Mouse (Mus musculus) cerebellum, postnatal 4 days (tissue): Measurements from ENCODE around the gene Cideb.

ENCODE experiments used
- DNase-seq, 2 experiments: peaks; one replicate each; pipeline ENCODE4 v3.0.0; 2022; ENCODE audit warnings: low spot score in 2 of 2, mixed read lengths in 1 of 2

Cideb gene

DNA sequence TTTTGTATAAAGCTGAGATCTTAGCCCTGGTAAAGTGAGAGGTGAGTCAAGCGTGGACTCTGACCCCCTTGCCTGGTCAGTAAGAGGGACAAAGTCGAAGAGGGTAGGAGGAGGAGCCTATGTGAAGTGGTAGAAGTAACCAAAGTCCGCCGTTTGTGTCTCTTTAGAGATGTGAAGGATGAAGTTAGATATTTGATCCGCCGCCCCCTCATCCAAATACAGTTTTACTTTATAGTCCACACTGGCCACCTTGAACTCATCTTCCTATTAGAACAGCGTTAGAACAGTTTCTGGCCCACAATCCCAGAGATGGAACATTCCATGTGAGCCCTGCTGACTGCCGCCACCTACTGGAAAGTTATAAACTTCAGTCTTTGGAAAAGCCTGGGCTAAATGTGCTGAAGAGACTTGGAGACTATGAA lies at the start of gene Cideb:
TSS of gene Cideb (minus strand) at position 96 of the 422 bp plus-strand sequence.
- no peak for DNase-seq

DNA sequence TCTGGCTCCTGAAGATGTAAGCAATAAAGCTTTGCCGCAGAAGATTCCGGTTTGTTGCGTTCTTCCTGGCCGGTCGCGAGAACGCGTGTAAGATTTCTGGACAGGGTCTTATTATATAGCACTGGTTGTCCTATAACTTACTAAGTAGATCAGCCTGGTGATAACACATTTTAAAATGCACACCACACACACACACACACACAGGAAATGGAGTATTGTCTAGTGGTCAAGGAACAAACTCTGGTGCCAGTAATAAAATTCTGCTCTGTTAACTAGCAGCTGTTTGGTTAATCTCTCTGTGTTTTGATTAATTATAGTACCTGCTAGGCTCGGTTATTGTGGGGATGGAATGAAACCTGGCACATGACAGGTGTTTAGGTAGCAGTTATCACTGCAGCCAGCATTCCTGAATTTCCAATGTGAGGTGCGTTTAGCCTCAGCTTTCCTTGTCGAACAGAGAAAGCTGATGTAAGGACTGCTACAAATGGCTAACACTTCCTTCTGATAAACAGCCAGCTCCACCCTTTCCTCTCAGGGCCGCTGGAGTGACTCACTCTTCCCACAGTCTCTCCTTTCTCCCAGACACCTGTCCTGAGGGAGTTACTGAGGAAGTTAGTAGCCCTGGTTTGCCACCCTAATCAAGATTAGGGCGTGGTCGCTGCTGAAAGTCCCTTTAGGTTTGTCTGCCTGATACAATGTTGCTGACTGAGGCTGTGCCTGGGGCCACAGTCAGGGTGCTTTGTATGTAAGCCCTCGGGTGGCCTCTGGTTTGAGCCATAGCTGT lies 37.3 kb upstream of the Cideb start:
- no peak for DNase-seq

DNA sequence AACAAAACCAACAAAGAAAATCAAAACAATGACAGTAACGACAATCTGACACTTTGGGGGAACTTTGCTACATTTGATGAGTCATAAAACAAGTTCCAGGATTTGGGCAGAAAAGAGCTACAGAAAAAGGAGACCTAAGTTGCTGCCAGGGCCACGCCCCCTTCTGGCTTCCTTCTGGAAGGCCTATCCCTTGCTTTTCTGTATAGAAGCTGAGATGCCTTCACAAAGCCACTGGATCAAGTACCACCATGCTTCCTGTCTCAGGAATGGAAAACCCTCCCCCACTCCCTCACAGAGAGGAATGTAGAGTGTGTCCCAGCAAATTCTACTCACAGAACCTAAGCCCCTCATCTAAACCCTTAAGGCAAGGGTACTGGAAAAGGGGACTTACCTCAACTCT lies 35.7 kb upstream of the Cideb start:
- DNase-seq = no peak

DNA sequence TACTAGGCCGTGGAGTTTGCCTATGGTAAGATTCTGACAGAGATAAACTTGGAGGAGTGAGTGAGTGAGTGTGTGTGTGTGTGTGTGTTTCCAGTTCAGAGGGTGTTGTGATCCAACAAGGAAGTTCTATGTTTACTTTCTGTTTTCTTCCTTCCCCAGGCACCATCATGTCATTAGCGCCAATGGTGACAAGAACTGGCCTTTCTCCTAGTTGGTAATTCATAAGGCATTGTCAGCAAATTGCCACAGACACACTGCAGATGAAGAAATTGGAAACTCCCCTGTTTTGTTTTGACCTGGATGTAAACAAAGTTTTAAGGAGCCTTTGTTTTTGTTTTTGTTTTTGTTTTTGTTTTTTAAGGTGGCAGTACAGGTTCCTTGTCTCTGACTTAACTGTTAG lies 35.2 kb upstream of the Cideb start:
- no peak for DNase-seq

DNA sequence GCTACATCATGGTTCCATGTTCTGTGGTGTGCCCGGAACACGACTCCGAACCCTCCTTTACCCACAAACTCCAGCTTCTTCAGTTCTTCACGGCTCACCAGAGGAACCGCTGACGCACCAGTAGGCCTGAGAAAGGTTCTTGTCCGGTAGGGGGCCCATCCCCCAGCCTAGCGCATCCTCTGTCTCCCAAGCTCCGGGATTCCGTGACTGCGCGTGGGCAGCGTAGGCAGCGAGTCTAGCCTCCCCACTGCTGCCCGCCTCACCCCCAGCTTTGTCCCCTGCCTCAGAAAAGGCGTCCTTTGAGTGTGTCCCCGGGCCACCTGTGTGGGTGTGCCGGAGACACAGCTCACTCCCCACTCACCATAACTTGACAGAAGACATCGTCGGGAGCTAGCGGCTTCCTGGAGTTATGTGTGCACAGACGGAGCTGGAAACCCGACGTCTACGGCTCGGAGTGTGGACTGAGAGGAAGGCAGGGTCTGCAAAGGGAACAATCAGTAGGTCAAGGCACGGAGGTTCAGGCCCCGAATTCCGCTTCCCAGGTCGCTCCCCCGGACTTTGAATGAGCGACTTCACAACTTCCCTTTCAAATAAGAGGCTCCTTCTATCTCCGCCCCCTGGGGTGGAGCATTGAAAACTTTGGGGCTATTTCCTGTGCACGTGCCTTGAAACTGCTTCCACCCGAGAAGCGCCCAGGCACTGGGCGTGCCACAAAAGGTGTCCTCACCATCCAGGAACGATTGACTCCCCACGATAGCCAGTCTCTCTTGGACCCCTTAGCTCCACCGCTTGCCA lies 30.2 kb upstream of the Cideb start, which contains the start of gene Ripk3:
TSS of gene Ripk3 (minus strand) at position 610 of the 795 bp plus-strand sequence.
- no peak for DNase-seq

DNA sequence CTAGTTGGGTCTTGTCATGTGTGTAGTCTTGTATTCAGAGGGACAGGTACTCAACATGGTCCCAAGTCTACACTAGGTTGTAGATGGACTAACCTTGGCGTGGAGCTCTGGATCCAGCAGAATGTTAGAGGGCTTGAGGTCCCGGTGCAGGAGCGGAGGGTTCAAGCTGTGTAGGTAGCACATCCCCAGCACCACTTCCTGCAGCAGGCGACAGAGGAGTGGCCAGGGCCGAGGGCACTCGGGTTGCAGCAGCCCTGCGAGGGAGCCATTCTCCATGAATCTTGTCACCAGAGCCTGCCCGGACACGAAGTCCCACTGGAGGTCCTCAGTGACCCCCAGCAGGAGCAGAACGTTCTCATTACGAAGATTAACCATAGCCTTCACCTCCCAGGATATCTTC lies 29.5 kb upstream of the Cideb start:
- DNase-seq = no peak

DNA sequence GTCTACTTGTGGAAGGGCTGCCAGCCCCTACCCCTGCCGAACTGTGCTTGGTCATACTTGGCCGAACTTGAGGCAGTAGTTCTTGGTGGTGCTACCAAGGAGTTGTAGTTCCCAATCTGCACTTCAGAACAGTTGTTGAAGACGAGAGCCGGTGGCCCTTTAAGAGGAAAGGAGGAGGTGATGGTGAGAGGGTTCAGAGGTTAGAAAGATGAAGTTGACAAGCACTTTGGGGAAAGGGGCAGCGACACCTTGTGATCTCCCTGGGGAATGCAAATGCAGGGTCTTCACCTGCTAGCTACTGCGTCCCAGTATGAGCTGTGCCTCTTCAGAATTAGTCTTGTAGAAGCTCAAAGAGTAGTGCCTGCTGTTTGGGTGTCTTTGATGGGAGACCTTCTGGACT lies 26.9 kb upstream of the Cideb start:
- DNase-seq = no peak

DNA sequence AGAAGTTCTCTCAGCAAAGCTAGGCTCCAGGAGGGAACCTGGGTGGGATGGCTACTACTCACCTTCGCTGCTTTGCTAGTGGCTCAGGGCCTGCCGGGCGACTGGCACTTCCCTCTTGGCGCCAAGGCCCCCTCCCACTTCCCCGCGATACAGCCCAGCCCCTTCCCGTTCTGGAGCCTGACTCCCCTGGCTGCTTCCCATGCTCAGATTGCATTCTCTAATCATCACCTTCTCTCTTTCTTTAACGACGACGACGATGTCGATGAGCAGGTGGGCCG lies 25.6 kb upstream of the Cideb start, which contains the start of gene Adcy4:
TSS of gene Adcy4 (minus strand) at position 138 of the 278 bp plus-strand sequence.
- peak in 1 of 2 experiments; percentile 1 for DNase-seq

DNA sequence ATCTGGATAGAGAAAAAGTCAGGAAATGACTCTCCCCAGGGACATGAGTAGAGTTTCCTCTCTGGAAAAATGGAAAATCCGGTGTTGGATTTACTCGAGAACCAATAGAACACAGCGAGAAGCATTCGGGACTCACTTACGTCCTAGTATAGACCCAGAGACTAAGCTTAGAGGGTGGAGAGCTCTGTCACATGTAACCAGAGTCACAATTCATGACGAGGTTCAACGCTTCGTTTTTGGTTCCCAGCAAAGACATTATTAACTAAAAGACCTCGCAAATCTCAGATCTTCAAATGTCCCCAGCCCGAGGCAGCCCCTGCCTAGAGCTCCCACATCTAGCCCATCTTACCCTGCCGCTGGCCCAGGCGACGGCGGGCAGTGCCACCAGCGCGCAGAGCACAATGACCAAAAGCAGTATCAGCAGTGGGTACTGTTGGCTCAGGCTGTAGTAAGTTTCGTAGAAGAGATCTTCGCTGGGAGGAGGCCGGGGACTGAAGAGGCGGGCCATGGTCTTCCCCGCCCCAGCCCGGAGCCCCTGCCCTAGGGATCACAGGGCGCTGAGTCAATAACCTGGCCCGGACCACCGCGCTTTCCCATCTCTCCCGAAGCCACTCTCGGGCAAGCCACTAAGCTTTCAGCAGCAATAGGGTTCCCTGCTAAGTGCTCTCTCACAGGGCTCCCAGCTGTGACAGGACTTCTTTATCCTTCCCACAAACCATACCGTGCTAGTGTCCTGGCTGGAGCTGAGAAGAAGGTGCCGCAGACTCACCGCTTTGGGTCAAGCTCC lies 25.1 kb upstream of the Cideb start:
- DNase-seq = peak in 1 of 2 experiments; percentile 2

DNA sequence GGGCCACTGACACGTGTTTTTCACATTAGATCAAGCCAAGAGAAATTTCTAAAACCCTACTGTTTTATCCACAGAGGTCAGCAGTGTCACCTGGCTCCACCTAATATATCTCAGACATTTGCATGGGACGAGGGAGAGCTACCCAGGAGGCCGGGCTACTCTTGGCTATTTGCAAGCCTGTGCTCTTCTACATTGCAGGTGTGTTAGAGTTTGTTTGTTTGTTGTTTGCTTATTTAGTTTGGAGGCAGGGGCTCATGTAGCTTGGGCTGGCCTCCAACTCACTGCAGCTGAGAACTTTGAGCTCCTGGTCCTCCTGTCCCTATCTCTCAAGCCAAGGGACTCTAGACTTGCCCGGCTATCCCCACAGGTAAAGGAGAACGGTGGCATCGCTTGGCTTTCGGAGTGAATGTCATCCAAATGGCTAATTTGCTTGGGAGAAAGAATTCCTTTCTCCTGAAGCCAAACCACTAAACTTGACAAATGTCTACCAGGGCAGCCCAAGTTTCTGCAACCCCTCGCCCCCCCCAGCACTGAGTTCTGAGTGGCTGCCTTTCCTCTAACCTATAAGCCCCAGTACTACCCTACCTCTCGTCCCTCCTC lies 24.2 kb upstream of the Cideb start:
- peak in 1 of 2 experiments; percentile 1 for DNase-seq

DNA sequence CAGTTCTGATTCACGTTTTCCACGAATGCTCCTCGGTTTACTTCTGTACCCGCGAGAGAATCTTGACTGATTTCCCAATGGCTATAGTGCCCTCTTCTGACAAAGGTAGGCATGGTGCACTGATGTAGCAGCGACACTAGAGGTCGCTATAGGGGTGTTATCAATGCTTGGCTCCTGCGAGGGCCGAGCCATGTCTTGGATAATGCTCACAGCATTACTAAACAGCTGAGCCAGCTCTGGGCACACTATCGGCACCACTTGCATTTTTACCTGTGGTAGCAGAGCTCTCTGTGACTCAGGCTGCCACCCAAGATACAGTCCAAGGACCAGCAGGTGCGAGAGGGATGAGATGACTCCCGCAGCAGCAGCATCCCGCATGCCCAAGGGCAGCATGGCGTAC lies 23.1 kb upstream of the Cideb start:
- DNase-seq = peak in 1 of 2 experiments; percentile 52

DNA sequence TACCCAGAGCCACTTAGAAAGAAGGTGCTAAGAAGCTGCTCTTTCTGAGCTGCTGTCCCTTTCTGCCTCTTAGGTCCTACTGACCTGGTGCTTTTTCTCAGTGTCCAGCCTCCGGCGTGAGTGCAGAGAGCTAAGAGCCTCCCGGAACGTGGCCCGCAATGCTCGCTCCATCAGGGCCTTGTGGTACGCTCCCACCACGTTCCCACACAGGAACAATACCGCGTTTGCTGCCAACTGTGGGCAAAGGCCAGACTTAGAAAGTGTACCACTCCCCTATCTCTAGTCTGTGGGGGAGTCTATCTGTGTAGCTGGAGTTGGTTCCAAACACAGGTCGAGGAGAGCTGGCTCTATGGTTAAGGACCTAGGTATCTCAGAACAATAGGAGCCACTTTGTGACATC lies 22.5 kb upstream of the Cideb start:
- DNase-seq = no peak

DNA sequence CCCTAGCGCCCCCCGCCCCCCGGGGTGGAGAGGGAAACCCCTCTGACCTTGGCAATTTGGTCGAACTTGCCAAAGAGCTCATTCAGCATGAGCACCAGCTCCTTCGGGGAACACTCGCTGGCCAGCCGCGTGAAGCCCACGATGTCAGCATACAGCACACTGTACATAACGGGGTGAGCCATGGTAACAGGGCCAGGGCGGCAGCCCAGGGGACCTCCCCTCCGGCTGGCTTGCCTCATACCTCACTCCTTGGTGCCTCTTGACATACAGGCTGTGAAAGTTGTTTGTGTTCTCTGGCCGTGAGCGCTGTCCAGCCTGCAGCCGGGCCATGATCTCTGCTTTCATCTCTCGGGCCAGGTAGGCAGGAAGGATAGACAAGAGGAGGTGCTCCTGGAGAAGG lies 21.4 kb upstream of the Cideb start:
- DNase-seq = no peak

DNA sequence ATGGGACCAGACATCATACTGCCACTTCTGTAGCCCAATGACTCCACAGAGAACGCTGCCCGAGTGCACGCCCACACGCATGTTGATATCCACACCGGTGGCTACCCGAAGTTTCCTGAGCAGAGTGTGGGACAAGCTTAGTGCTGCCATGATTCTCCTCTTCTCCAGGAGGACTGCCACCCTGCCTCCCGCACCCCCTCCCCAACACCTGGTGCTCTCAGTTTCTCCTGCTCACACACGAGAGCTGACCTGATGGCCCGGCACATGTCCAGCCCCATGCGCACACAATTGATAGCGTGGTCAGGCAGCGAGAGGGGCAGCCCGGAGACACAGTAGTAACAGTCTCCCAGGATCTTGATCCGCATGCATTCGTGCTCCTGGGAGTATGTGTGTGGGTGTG lies 20.4 kb upstream of the Cideb start:
- DNase-seq = no peak

DNA sequence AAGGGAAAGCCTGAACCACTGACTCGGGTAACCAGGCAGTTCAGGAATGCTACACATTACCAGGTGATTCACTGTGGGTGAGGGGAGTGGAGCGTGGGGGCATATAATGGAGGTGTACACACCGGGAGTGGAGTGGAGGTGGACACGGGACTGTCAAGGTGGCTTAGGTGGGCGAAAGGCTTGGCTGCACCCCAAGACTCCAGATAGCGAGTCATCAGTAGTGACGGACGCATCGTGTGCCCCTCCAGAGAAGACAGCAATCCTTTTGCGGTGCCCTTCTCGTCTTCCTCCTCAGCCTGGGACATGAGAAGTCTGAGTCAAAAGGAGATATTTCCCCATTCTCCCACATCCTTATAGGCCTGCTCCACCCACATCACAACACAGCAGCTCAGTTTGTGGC lies 19.5 kb upstream of the Cideb start:
- DNase-seq = no peak

DNA sequence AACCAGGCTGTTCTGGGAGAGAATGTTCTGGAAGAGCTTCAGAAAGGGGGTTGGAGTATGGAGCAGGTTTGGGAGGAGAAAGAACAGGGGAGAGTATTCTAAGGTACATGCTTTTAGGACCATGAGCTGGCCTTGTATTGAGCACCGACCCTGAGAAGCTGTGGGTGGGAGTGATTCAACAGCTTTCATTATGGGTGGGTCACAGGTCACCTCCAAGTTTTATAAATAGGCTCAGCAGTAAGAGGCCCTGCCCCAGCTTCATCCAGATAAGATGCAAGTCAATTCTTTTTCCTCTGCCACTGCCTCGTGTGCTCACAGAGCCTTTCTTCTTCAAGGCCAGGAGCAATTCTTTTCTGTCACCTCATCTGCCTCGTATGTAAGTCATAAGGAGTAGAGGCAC lies 18.9 kb upstream of the Cideb start:
- no peak for DNase-seq

DNA sequence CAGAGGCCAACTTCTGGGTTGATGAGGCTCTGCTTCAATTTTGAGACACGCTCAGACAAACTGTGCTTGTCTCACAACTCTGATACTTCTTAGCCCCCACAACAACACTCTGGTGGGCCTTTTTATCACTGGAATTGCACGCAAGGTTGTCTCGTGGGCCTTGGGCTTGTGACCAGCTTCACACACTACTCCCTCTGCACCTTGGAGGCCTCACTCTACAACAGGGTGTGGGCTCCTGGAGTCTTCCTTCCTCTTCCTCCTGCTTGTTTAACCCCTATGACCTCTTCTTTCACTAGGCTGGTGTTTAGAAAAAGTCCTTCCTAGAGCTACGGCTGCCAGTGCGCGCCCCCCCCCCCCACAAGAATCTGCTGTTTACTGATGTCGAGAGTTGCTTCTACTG lies 18.5 kb upstream of the Cideb start:
- no peak for DNase-seq

DNA sequence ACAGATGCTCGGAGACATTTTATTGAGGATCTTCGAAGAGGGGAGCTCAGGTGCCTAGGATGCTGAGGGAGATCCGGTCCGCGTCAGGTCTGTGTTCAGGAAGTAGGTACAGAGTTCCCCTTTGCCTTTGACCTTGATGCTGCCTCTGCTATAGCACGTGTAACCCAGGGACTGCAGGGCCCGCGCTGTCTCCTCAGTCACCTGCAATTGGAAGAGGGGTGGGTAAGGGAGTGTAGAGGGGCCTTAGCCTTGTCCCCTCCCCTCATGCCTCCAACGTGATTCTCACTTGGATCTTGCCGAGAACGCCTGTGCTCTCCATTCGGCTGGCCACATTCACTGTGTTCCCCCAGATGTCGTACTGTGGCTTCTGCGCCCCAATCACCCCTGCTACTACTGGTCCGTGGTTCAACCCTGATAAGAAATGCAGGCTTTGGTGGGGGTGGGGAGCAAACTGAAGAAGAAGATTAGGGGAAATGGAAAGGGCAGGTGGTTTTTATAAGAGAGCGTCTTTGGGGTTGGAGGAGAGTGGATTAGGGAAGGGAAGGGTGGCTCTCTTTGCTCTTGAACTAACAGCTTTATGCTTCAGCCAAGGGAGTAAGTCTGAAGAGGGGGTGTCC lies 10.9 kb upstream of the Cideb start:
- no peak for DNase-seq

DNA sequence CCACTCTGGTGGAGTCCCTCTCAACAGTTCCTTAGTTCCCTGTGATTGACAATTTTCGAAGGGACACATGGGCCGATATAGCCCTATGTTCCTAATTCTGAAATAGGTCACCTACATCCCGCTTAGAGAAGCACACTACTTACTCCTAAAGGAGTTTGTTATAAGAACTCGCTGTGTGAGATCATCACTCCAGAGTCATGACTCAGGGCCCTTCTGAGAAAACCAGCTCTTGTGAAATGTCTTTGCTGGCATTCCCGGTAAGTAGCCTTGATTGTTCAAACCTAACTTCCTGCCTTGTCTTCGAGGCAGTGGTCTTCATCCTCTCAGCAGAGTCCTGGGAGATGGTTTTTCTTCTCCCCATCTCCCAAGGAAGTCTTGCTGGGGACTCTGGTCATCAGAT lies 10.3 kb upstream of the Cideb start:
- no peak for DNase-seq

DNA sequence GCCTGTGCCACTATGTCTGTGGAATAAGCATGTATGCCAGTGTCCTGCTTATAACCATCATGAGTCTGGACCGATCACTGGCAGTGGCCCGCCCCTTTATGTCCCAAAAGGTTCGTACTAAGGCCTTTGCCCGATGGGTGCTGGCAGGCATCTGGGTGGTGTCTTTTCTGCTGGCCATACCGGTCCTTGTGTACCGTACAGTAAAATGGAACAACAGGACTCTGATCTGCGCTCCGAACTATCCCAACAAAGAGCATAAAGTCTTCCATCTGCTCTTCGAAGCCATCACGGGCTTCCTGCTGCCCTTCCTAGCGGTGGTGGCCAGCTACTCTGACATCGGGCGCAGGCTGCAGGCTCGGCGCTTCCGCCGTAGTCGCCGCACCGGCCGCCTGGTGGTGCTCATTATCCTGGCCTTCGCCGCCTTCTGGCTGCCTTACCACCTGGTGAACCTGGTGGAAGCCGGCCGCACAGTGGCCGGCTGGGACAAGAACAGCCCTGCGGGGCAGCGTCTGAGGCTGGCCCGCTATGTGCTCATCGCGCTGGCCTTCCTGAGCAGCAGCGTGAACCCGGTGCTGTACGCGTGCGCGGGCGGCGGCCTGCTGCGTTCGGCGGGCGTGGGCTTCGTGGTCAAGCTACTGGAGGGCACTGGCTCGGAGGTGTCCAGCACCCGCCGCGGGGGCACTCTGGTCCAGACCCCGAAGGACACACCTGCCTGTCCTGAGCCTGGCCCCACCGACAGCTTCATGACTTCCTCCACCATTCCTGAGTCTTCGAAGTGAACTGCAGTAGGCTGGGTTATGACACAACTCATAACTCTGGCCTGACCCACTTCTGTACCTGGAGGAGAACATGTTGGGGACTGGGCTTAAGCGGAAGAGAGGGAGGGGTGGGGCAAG lies 9.5 kb upstream of the Cideb start:
- peak in 1 of 2 experiments; percentile 60 for DNase-seq
